Mouse (Mus musculus): ENCODE data around the gene Rhou. TPM values are rescaled to one million over a fixed set of nuclear protein-coding genes. Genes with fewer than 3 reads are reported as not detected.

The Rhou gene
- polyA plus RNA-seq, 2 experiments = 1.2 to 2.7 TPM

GRCm38 (mm10) chr8:123696167-123696566 is 42.4 kb downstream of the Rhou start:
- no peak overlapping the region for H3K9ac ChIP-seq (replicated peaks)
- TF ChIP-seq EP300 (IDR thresholded peaks at IDR 0.05; ENCODE audit: low read depth) = no peak
- TF ChIP-seq CTCF (IDR thresholded peaks at IDR 0.05; ENCODE audit: low read depth) = no peak
- no peak overlapping the region for H3K27ac ChIP-seq
- H3K27me3 ChIP-seq (ENCODE audit: control insufficient read depth, insufficient read depth, low read length) = no peaks in the 10 kb centered on the region
- WGBS (ENCODE audit: insufficient replicate concordance) = 53% methylated on average over 9 of the region's 9 CpGs
- H3K9me3 ChIP-seq (ENCODE audit: control insufficient read depth, low read length) = no peaks in the 10 kb centered on the region
- no peaks in the 10 kb centered on the region for H3K4me1 ChIP-seq (replicated peaks; ENCODE audit: control insufficient read depth in 2 of 2, insufficient read depth in 2 of 2, low read length in 1 of 2)
- ATAC-seq (ENCODE audit: insufficient read depth) (no peak), DNase-seq (ENCODE audit: low read depth in 3 of 3, low spot score in 3 of 3) (no peak)
- no peak overlapping the region for H3K4me2 ChIP-seq (ENCODE audit: low read depth)
- no peak overlapping the region for H3K4me3 ChIP-seq (ENCODE audit: insufficient read depth in 1 of 2, low read depth in 2 of 2, low read length in 2 of 2)
- no peaks in the 10 kb centered on the region for H3K36me3 ChIP-seq (replicated peaks; ENCODE audit: control insufficient read depth, insufficient read depth, low read depth)

GRCm38 (mm10) chr8:123697329-123697728 is 43.6 kb downstream of the Rhou start:
- Histone ChIP-seq H3K36me3 (replicated peaks; ENCODE audit: control insufficient read depth, insufficient read depth, low read depth) (no peaks in the 10 kb centered on the region), H3K9ac (replicated peaks) (no peak overlapping the region), H3K27ac (no peak overlapping the region), H3K9me3 (ENCODE audit: control insufficient read depth, low read length) (no peaks in the 10 kb centered on the region), H3K4me3 (ENCODE audit: insufficient read depth in 1 of 2, low read depth in 2 of 2, low read length in 2 of 2) (no peak overlapping the region), H3K27me3 (ENCODE audit: control insufficient read depth, insufficient read depth, low read length) (no peaks in the 10 kb centered on the region), H3K4me2 (ENCODE audit: low read depth) (no peak overlapping the region), H3K4me1 (replicated peaks; ENCODE audit: control insufficient read depth in 2 of 2, insufficient read depth in 2 of 2, low read length in 1 of 2) (peaks cover 0 to 5% of the 10 kb centered on the region in 2 experiments; a peak in 1 of 4 replicates)
- no peak for TF ChIP-seq CTCF (IDR thresholded peaks at IDR 0.05; ENCODE audit: low read depth)
- TF ChIP-seq EP300 (IDR thresholded peaks at IDR 0.05; ENCODE audit: low read depth) = no peak
- DNase-seq (ENCODE audit: low read depth in 3 of 3, low spot score in 3 of 3) (no peak), ATAC-seq (ENCODE audit: insufficient read depth) (no peak)
- WGBS (ENCODE audit: insufficient replicate concordance) = 47% methylated on average over 5 of the region's 5 CpGs

GRCm38 (mm10) chr8:123700399-123701070 is 46.8 kb downstream of the Rhou start:
- H3K27ac ChIP-seq = no peak overlapping the region
- H3K36me3 ChIP-seq (replicated peaks; ENCODE audit: control insufficient read depth, insufficient read depth, low read depth) = no peaks in the 10 kb centered on the region
- no peak overlapping the region for H3K4me3 ChIP-seq (ENCODE audit: insufficient read depth in 1 of 2, low read depth in 2 of 2, low read length in 2 of 2)
- H3K9ac ChIP-seq (replicated peaks) = no peak overlapping the region
- H3K4me1 ChIP-seq (replicated peaks; ENCODE audit: control insufficient read depth in 2 of 2, insufficient read depth in 2 of 2, low read length in 1 of 2) = peaks cover 0 to 5% of the 10 kb centered on the region in 2 experiments; a peak in 1 of 4 replicates
- no peak overlapping the region for H3K4me2 ChIP-seq (ENCODE audit: low read depth)
- H3K9me3 ChIP-seq (ENCODE audit: control insufficient read depth, low read length) = no peaks in the 10 kb centered on the region
- H3K27me3 ChIP-seq (ENCODE audit: control insufficient read depth, insufficient read depth, low read length) = no peaks in the 10 kb centered on the region
- WGBS (ENCODE audit: insufficient replicate concordance) = 66% methylated on average over 12 of the region's 12 CpGs
- DNase-seq (ENCODE audit: low read depth in 3 of 3, low spot score in 3 of 3) = no peak
- no peak for TF ChIP-seq CTCF (IDR thresholded peaks at IDR 0.05; ENCODE audit: low read depth)
- TF ChIP-seq EP300 (IDR thresholded peaks at IDR 0.05; ENCODE audit: low read depth) = no peak
- no peak for ATAC-seq (ENCODE audit: insufficient read depth)

- Histone ChIP-seq H3K27ac (no peak overlapping the region), H3K4me2 (ENCODE audit: low read depth) (no peak overlapping the region), H3K36me3 (replicated peaks; ENCODE audit: control insufficient read depth, insufficient read depth, low read depth) (no peaks in the 10 kb centered on the region), H3K9me3 (ENCODE audit: control insufficient read depth, low read length) (no peaks in the 10 kb centered on the region), H3K4me1 (replicated peaks; ENCODE audit: control insufficient read depth in 2 of 2, insufficient read depth in 2 of 2, low read length in 1 of 2) (peaks cover 0 to 7% of the 10 kb centered on the region in 2 experiments; a peak in 2 of 4 replicates), H3K9ac (replicated peaks) (no peak overlapping the region), H3K27me3 (ENCODE audit: control insufficient read depth, insufficient read depth, low read length) (no peaks in the 10 kb centered on the region), H3K4me3 (ENCODE audit: insufficient read depth in 1 of 2, low read depth in 2 of 2, low read length in 2 of 2) (no peak overlapping the region)
- TF ChIP-seq EP300 (IDR thresholded peaks at IDR 0.05; ENCODE audit: low read depth) (no peak), CTCF (IDR thresholded peaks at IDR 0.05; ENCODE audit: low read depth) (no peak)
- ATAC-seq (ENCODE audit: insufficient read depth) (no peak; the same call in 1 of the 2 replicates), DNase-seq (ENCODE audit: low read depth in 3 of 3, low spot score in 3 of 3) (no peak)
- 54% methylated on average over 15 of the region's 15 CpGs for WGBS (ENCODE audit: insufficient replicate concordance)
These were observed 48.3 kb downstream of the Rhou start for GRCm38 (mm10) chr8:123701952-123702587.

- Histone ChIP-seq H3K27ac (no peak overlapping the region), H3K27me3 (ENCODE audit: control insufficient read depth, insufficient read depth, low read length) (no peaks in the 10 kb centered on the region), H3K9ac (replicated peaks) (no peak overlapping the region), H3K4me3 (ENCODE audit: insufficient read depth in 1 of 2, low read depth in 2 of 2, low read length in 2 of 2) (no peak overlapping the region), H3K4me1 (replicated peaks; ENCODE audit: control insufficient read depth in 2 of 2, insufficient read depth in 2 of 2, low read length in 1 of 2) (peaks cover 0 to 14% of the 10 kb centered on the region in 2 experiments; a peak in 2 of 4 replicates), H3K36me3 (replicated peaks; ENCODE audit: control insufficient read depth, insufficient read depth, low read depth) (no peaks in the 10 kb centered on the region), H3K4me2 (ENCODE audit: low read depth) (no peak overlapping the region), H3K9me3 (ENCODE audit: control insufficient read depth, low read length) (no peaks in the 10 kb centered on the region)
- no peak for DNase-seq (ENCODE audit: low read depth in 3 of 3, low spot score in 3 of 3)
- ATAC-seq (ENCODE audit: insufficient read depth) = no peak
- 53% methylated on average over 5 of the region's 5 CpGs for WGBS (ENCODE audit: insufficient replicate concordance)
- no peak for TF ChIP-seq CTCF (IDR thresholded peaks at IDR 0.05; ENCODE audit: low read depth)
- no peak for TF ChIP-seq EP300 (IDR thresholded peaks at IDR 0.05; ENCODE audit: low read depth)
These were observed 51.6 kb downstream of the Rhou start for GRCm38 (mm10) chr8:123705376-123705775.

Data from liver, embryonic 14.5 days (tissue).